Mouse (Mus musculus) thymus, adult 2 months (tissue): ENCODE data around the gene Fcamr.

Experiments used
- CTCF ChIP-seq: fragments of 200-500 bp; IDR thresholded peaks from 2 replicates; pipeline ENCODE4 v1.5.1; 2012; ENCODE audit warnings: mild to moderate bottlenecking, control low read depth, low read length, moderate library complexity, borderline replicate concordance; ENCODE audit not compliant: control insufficient read depth, poor library complexity, insufficient read depth; ENCODE audit errors: extremely low read depth
- POLR2A ChIP-seq: fragments of 200-500 bp; IDR thresholded peaks from 2 replicates; pipeline ENCODE4 v1.6.1; 2012; ENCODE audit warnings: mild to moderate bottlenecking, low read length, control low read depth, moderate library complexity; ENCODE audit not compliant: control insufficient read depth, poor library complexity, insufficient read depth; ENCODE audit errors: extremely low read depth

GRCm38 (mm10) chr1:130857456-130857855 is 56.8 kb downstream of the Fcamr start:
- TF ChIP-seq CTCF (no peak), POLR2A (no peak)
